Mouse (Mus musculus) cerebellum, adult (tissue): Measurements from ENCODE around the gene Rora.

Experiments used
- ATAC-seq: cut with Nextera tagmentation; 2 replicates; pipeline ENCODE4 v1.9.2; 2017; ENCODE audit warnings: mild to moderate bottlenecking, moderate library complexity, mixed read lengths; ENCODE audit not compliant: insufficient number of reproducible peaks, low FRiP score, low TSS enrichment

Rora gene

GRCm38 (mm10) chr9:69114429-69114984 lies 460.9 kb downstream of the Rora start:
- no peak for ATAC-seq

- ATAC-seq = no peak
These were observed 463.2 kb downstream of the Rora start for GRCm38 (mm10) chr9:69116740-69117139.

GRCm38 (mm10) chr9:69121117-69121740 lies 467.6 kb downstream of the Rora start:
- no peak for ATAC-seq

GRCm38 (mm10) chr9:69125011-69125786 lies 471.6 kb downstream of the Rora start:
- no peak for ATAC-seq

GRCm38 (mm10) chr9:69125787-69126161 lies 472.2 kb downstream of the Rora start:
- ATAC-seq = no peak

- no peak for ATAC-seq
These were observed 473.0 kb downstream of the Rora start for GRCm38 (mm10) chr9:69126595-69126994.

GRCm38 (mm10) chr9:69128335-69128734 lies 474.7 kb downstream of the Rora start:
- no peak for ATAC-seq

GRCm38 (mm10) chr9:69132995-69133394 lies 479.4 kb downstream of the Rora start:
- no peak for ATAC-seq

- ATAC-seq = no peak
These were observed 480.1 kb downstream of the Rora start for GRCm38 (mm10) chr9:69133696-69134095.

- ATAC-seq = no peak
These were observed 481.0 kb downstream of the Rora start for GRCm38 (mm10) chr9:69134604-69135003.

GRCm38 (mm10) chr9:69136821-69137220 lies 483.2 kb downstream of the Rora start:
- ATAC-seq = peak; percentile 42; the same call in 1 of the 2 replicates

GRCm38 (mm10) chr9:69137398-69137797 lies 483.8 kb downstream of the Rora start:
- ATAC-seq = no peak

GRCm38 (mm10) chr9:69140144-69140543 lies 486.6 kb downstream of the Rora start:
- ATAC-seq = no peak

- no peak for ATAC-seq
These were observed 488.3 kb downstream of the Rora start for GRCm38 (mm10) chr9:69141859-69142258.

GRCm38 (mm10) chr9:69146937-69147336 lies 493.4 kb downstream of the Rora start:
- ATAC-seq = no peak

- no peak for ATAC-seq
These were observed 496.6 kb downstream of the Rora start for GRCm38 (mm10) chr9:69150224-69150623.

- ATAC-seq = no peak
These were observed 501.1 kb downstream of the Rora start for GRCm38 (mm10) chr9:69154684-69155083.

GRCm38 (mm10) chr9:69155836-69156595 lies 502.4 kb downstream of the Rora start:
- no peak for ATAC-seq

- ATAC-seq = no peak
These were observed 507.2 kb downstream of the Rora start for GRCm38 (mm10) chr9:69160818-69161217.

- no peak for ATAC-seq
These were observed 511.1 kb downstream of the Rora start for GRCm38 (mm10) chr9:69164653-69165052.
